Mouse (Mus musculus) liver, embryonic 14.5 days (tissue): ENCODE results near the gene Fbxo36. TPM values are rescaled to one million over a fixed set of nuclear protein-coding genes. Genes with fewer than 3 reads are reported as not detected.

Source experiments
- ATAC-seq: fragments of 200-750 bp; cut with Nextera tagmentation; 2 replicates; pipeline ENCODE4 v1.8.0; 2017; ENCODE audit warnings: moderate number of reproducible peaks, mild to moderate bottlenecking, moderate library complexity; ENCODE audit not compliant: insufficient read depth
- DNase-seq, 3 experiments: peaks; one replicate each; pipeline ENCODE4 v3.0.0-alpha.2; 2012 to 2013; ENCODE audit warnings: low read depth in 3 of 3, low spot score in 3 of 3
- H3K27ac ChIP-seq: fragments of 300-500 bp; sonication (generic); 2 replicates; pipeline ENCODE4 v1.5.1; 2014; ENCODE audit warnings: moderate library complexity, mild to moderate bottlenecking, control low read depth, inconsistent platforms
- H3K27me3 ChIP-seq: fragments of 300-500 bp; sonication (generic); 2 replicates; pipeline ENCODE4 v1.6.1; 2014; ENCODE audit warnings: mild to moderate bottlenecking, low read length, moderate library complexity; ENCODE audit not compliant: control insufficient read depth, insufficient read depth
- H3K36me3 ChIP-seq: fragments of 300-500 bp; sonication (generic); replicated peaks from 2 replicates; pipeline ENCODE4 v1.6.1; 2014; ENCODE audit warnings: low read depth; ENCODE audit not compliant: control insufficient read depth, insufficient read depth
- H3K4me1 ChIP-seq, 2 experiments: fragments of 200-500 bp in 1 of 2; fragments of 300-500 bp in 1 of 2; sonication (generic) in 1 of 2; replicated peaks; 2 replicates each; pipeline ENCODE4 v1.6.1; 2012 to 2014; ENCODE audit warnings: antibody characterized with exemption in 1 of 2, inconsistent platforms in 1 of 2, low read length in 1 of 2; ENCODE audit not compliant: control insufficient read depth in 2 of 2, insufficient read depth in 2 of 2
- H3K4me2 ChIP-seq: fragments of 300-500 bp; sonication (generic); 2 replicates; pipeline ENCODE4 v1.6.1; 2014; ENCODE audit warnings: low read depth, mild to moderate bottlenecking, control low read depth, moderate library complexity
- H3K4me3 ChIP-seq, 2 experiments: fragments of 200-500 bp in 1 of 2; fragments of 300-500 bp in 1 of 2; sonication (generic) in 1 of 2; 2 replicates each; pipeline ENCODE4 v1.5.1; 2012 to 2014; ENCODE audit warnings: low read depth in 2 of 2, low read length in 2 of 2, mild to moderate bottlenecking in 2 of 2, control low read depth in 1 of 2, inconsistent platforms in 1 of 2, moderate library complexity in 1 of 2; ENCODE audit not compliant: insufficient read depth in 1 of 2
- H3K9ac ChIP-seq: fragments of 300-500 bp; sonication (generic); replicated peaks from 2 replicates; pipeline ENCODE4 v1.6.1; 2014; ENCODE audit warnings: mild to moderate bottlenecking, control low read depth, moderate library complexity
- H3K9me3 ChIP-seq: fragments of 300-500 bp; sonication (generic); 2 replicates; pipeline ENCODE4 v1.6.1; 2016; ENCODE audit warnings: low read length, mixed read lengths; ENCODE audit not compliant: control insufficient read depth
- CTCF ChIP-seq: IDR thresholded peaks from 2 replicates; pipeline ENCODE4 v1.5.1; 2016; ENCODE audit warnings: antibody characterized with exemption, low read depth, control low read depth
- EP300 ChIP-seq: IDR thresholded peaks from 2 replicates; pipeline ENCODE4 v1.6.1; 2016; ENCODE audit warnings: antibody characterized with exemption, low read depth
- WGBS: fragments of 180-500 bp; shearing (Covaris S2); extraction: QIAGEN DNeasy Blood & Tissue Kit; methylation state at CpG from one replicate; pipeline ENCODE4 v1.1.7; 2014; ENCODE audit not compliant: insufficient replicate concordance; 5-methylcytosine and 5-hydroxymethylcytosine counted together
- polyA plus RNA-seq, 2 experiments: library from polyadenylated mRNA; depleted of rRNA in 1 of 2; stranded (reverse) in 1 of 2; unstranded in 1 of 2; fragments of >200 nt; fragmentation: Nextera tagmentation in 1 of 2; extraction: Ambion mirVana in 1 of 2; gene quantifications; 2 replicates each; pipeline versions ENCODE4 v1.2.1 to v1.2.3; 2012 to 2014

The Fbxo36 gene
- polyA plus RNA-seq, 2 experiments, result 4.0 to 9.0 TPM

GRCm38 (mm10) chr1:84848801-84849455, 9.3 kb downstream of the Fbxo36 start:
- H3K9me3 ChIP-seq, result no peaks in the 10 kb centered on the region
- DNase-seq (no peak), ATAC-seq (no peak)
- no peak overlapping the region for H3K9ac ChIP-seq
- H3K36me3 ChIP-seq, result no peaks in the 10 kb centered on the region
- WGBS, result 80% methylated on average over 6 of the region's 6 CpGs
- TF ChIP-seq EP300, result no peak
- no peak for TF ChIP-seq CTCF
- H3K4me3 ChIP-seq, result no peak overlapping the region
- no peaks in the 10 kb centered on the region for H3K27me3 ChIP-seq
- no peak overlapping the region for H3K27ac ChIP-seq
- peaks cover 19 to 36% of the 10 kb centered on the region in 2 experiments for H3K4me1 ChIP-seq
- no peak overlapping the region for H3K4me2 ChIP-seq

- ATAC-seq, result no peak
- 73% methylated on average over 7 of the region's 7 CpGs for WGBS
Measured at GRCm38 (mm10) chr1:84849804-84850203, 10.2 kb downstream of the Fbxo36 start.

GRCm38 (mm10) chr1:84850471-84850870, 10.8 kb downstream of the Fbxo36 start:
- H3K36me3 ChIP-seq, result no peaks in the 10 kb centered on the region
- H3K4me3 ChIP-seq, result no peak overlapping the region
- H3K9ac ChIP-seq, result no peak overlapping the region
- H3K9me3 ChIP-seq, result no peaks in the 10 kb centered on the region
- no peak overlapping the region for H3K27ac ChIP-seq
- WGBS, result 74% methylated on average over 7 of the region's 7 CpGs
- TF ChIP-seq EP300 (no peak), CTCF (no peak)
- no peak for DNase-seq
- no peak for ATAC-seq
- peaks cover 19 to 39% of the 10 kb centered on the region in 2 experiments for H3K4me1 ChIP-seq
- H3K4me2 ChIP-seq, result no peak overlapping the region
- no peaks in the 10 kb centered on the region for H3K27me3 ChIP-seq

More at GRCm38 (mm10) chr1:84849804-84850203, 10.2 kb downstream of the Fbxo36 start:
- H3K4me3 ChIP-seq, result no peak overlapping the region
- H3K9me3 ChIP-seq, result no peaks in the 10 kb centered on the region
- no peaks in the 10 kb centered on the region for H3K27me3 ChIP-seq
- TF ChIP-seq CTCF, result no peak
- TF ChIP-seq EP300, result no peak
- peaks cover 19 to 39% of the 10 kb centered on the region in 2 experiments for H3K4me1 ChIP-seq
- no peaks in the 10 kb centered on the region for H3K36me3 ChIP-seq
- no peak overlapping the region for H3K4me2 ChIP-seq
- no peak overlapping the region for H3K9ac ChIP-seq
- H3K27ac ChIP-seq, result no peak overlapping the region
- DNase-seq, result no peak

- H3K4me2 ChIP-seq, result peak overlapping the region; percentile 28
Measured at GRCm38 (mm10) chr1:84851512-84852235, 12.0 kb downstream of the Fbxo36 start.

GRCm38 (mm10) chr1:84853721-84854120, 14.1 kb downstream of the Fbxo36 start:
- no peak for ATAC-seq
- no peak for TF ChIP-seq EP300
- TF ChIP-seq CTCF, result no peak
- DNase-seq, result no peak
- WGBS, result 83% methylated on average over 1 of the region's 1 CpGs
- Histone ChIP-seq H3K9ac (no peak overlapping the region), H3K4me1 (peaks cover 19 to 35% of the 10 kb centered on the region in 2 experiments), H3K27ac (no peak overlapping the region), H3K9me3 (no peaks in the 10 kb centered on the region), H3K4me2 (no peak overlapping the region), H3K4me3 (no peak overlapping the region), H3K27me3 (no peaks in the 10 kb centered on the region), H3K36me3 (no peaks in the 10 kb centered on the region)

More at GRCm38 (mm10) chr1:84851512-84852235, 12.0 kb downstream of the Fbxo36 start:
- H3K4me1 ChIP-seq, result peaks cover 19 to 39% of the 10 kb centered on the region in 2 experiments
- no peaks in the 10 kb centered on the region for H3K36me3 ChIP-seq
- H3K27ac ChIP-seq, result peak overlapping the region; percentile 31
- no peaks in the 10 kb centered on the region for H3K9me3 ChIP-seq
- 28% methylated on average over 9 of the region's 9 CpGs for WGBS
- peak; percentile 72 for ATAC-seq
- DNase-seq, result peak in 1 of 3 experiments; percentile 40
- H3K4me3 ChIP-seq, result no peak overlapping the region
- H3K27me3 ChIP-seq, result no peaks in the 10 kb centered on the region
- TF ChIP-seq EP300 (0 out of 2 replicates have a peak, but pooled peaks have one; percentile 16), CTCF (no peak)
- H3K9ac ChIP-seq, result no peak overlapping the region
